Mouse (Mus musculus) cerebellum, adult 9-11 months (tissue): Measurements from ENCODE around the gene Gm49318.
"Not testable (repeated sequence)": the region's sequence is repeated elsewhere in the genome, so short reads cannot be mapped to it uniquely, and the experiment has no call there.

Experiments used
- DNase-seq: peaks from one replicate; pipeline ENCODE4 v3.0.0; 2022

The Gm49318 gene

DNA sequence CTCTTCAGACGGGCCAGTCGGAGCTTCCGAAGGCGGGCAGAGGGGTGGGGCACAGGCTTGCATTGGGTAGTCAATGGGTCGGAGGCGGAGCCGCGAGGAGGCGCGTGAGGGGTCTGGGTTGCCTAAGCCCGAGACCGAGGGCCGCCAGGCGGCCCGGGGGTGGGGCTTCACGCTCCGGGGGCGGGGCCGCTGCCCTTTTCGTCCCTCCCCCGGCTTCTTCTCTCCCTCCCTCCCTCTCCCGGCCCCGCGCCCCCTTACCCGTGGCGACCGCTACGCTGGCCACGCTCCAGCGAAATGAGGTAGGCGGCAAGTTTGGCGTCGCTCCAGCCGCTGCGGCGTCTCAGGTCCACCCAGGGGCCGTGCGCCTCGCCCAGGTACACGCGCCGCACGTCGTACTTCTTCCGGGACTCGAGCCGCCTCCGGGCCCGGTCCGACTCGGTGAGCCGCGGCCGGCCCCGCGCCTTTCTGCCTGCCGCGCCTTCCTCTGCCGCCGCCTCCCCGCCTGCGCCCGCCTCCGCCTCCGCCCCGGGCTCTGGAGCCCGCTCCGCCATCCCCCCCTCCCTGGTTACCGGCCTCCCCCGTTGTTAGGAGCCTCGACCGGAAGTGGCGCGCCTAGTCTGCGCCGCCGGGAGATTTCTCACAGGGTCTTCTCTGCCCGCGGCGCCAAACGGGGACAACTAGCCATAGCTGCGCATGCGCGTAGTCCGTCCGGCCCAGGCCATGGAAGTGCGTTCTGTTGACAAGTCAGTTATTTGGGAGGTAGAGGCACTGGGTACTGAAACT, at the start of gene Gm49318, which contains the start of gene Zfp653:
Gene Gm49318, minus strand, starts transcription at position 469 of the 783 bp plus-strand sequence.
Gene Zfp653, minus strand, starts transcription at position 586 of the 783 bp plus-strand sequence.
- peak; percentile 98 for DNase-seq

GRCm38 (mm10) chr9:22119543-22119942, 48.5 kb upstream of the Gm49318 start:
- no peak for DNase-seq

DNA sequence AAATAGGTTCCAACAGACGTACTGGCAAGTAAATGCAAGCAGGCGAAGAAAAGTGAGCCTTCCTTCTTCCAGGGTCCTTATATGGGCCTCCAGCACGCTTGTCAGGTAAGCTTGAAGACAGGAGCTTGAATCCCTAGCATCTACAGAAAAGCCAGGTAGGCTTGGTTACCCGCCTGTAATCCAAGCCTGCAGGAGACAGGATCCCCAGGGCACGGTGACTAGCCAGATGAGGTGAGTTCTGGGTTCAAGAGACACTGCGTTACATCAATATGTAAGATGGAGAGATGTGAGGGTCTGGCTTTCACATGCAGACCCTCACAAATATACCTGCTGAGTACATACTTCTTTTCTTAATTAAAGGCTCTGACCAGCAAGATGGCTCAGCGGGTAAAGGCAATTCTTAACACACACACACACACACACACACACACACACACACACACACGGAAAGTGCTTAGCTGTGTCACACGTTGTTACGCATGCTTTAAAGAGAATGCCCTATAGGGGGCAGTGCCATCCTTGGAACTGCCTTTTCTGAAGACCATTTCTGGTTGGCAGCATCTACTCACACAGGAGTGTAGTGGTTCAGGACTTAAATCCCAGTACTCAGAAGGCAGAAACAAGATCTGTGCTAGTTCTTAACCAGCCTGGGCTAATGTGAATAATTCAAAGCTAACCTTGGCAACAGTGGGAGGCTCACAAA, 46.8 kb upstream of the Gm49318 start:
- peak; percentile 77 for DNase-seq

GRCm38 (mm10) chr9:22116740-22117426, 45.8 kb upstream of the Gm49318 start, which contains the start of gene Elof1:
Elof1 (minus strand) TSS chr9:22117172.
- peak; percentile 97 for DNase-seq

DNA sequence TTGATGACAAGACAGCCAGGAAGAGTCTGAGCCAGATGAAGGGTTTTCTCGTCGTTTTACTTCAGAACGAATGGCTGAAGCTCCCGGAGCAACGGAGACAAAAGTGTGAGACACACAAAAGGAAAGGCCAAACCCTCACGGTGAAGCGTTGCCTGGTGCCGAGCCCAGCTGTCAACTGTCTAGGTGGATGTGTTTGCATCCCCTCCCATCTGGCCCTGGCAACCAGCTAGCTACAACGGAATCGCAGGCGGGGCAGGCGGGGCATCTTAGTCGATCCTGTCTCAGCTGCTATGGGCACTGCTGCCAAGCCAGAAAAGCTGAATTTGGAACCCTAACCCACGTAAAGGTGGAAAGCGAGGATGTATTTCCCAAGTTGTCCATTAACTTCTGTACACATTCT, 45.0 kb upstream of the Gm49318 start:
- DNase-seq, result peak; percentile 47

DNA sequence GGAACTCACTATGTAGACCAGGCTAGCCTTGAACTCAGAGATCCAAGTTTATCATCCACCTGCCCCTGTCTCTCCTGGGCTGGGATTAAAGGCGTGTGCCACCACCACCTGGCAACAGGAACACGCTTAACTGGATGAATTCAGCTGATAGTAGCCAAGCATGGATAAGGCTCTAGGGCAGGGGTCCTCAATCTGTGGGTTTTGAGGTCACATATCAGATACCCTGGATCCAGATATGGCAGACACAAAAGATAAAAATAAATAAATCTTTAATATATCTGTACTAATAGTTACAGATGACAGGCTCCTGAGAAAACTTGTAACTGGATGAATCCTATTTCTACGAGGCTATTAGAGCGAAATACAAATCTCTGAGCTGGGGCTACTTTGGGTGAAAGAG, 44.6 kb upstream of the Gm49318 start:
- DNase-seq, result no peak

DNA sequence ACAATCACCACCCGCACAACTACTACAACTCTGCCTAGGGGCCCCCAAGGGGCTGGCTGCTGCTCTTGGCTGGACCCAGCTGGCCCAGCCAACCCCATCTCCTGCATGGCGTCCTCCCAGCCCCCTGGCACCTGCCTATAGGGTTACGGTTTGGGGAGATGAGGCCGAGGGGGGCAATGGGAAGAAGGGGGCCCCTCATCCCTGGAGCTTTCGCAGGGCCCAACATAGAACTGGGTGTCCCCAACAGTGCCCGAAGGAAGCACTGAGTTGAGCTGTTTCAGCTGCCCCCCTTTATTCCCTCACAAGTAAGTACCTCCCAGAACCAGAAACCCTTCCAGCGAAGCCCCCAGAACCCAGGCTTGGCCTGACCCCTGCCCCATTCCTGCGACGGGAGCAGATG, 37.1 kb upstream of the Gm49318 start:
- no peak for DNase-seq

- no peak for DNase-seq
Measured at GRCm38 (mm10) chr9:22099922-22100321, 28.9 kb upstream of the Gm49318 start.

DNA sequence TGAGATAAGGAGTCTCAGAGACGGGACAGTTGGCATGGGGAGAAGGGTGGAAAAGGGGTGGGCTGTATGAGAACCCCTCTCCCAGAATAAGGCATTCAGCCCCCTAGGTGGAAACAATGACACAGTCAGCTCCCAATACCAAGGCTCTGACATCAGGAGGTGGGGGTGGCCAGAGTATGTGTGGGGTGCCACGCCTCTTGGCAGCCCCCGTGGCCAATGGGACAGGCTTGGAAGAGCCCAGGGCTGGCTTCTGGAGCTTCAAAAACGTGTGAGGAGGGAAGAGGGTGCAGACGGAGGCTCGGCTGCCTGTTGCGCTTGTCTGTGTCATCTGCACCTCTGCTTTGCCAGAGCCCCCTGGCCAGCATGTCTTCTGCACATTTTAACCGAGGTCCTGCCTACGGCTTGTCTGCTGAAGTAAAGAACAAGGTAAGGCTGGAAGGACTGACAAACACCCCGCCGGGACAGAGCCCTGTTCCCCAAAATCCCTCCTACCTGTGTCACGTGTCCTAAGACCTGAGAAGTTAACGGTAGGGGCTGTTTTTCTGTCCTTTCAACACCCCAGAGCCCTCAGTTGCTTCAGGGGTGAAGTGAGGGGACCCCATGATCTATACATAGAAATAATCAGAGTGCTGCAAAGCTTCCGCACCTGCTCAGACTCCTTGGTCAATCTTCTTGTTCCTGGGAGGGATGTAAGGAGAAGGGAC, 28.1 kb upstream of the Gm49318 start, which contains the start of gene Cnn1:
Gene Cnn1, plus strand, starts transcription at position 224 of the 704 bp plus-strand sequence.
- no peak for DNase-seq

DNA sequence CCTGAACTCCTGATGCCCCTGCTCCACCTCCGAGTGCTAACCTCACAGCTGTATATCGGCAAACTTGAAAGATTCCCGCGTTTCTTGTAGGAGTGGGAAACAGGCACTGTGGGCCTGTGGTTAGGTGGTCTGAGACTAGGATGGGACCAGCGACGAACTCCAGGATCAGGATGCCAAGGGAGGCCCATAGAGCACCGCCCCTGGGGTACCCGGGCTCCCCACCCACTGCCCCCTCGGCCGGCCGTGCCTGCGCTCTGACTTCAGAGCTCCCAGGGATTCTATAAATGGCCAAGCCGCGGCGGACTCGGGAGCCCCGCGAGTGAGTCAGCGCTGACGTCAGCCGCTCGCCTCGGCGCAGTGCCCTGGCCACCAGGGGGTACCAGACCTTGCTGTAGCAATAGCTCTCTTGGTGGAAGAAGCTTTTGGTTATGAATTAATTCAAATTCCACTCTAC, 24.8 kb upstream of the Gm49318 start:
- peak; percentile 82 for DNase-seq

DNA sequence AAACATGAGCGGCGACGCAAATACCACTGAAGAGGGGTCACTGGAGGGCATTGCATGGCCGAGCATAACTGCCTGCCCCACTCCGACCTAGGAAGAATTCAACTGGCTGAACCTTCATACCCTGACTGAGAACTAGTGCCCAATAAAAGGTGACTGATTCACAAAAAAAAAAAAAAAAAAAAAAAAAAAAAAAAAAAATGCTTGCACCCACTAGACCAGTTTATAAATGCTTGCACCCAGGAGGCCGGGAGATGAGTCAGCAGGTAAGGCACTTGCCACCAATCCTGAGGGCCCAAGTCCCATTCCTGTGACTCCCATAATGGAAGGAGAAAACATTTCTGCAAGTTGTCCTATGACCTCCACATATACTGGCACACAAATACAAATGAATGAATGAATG, 21.7 kb upstream of the Gm49318 start:
- DNase-seq, result no peak

GRCm38 (mm10) chr9:22089986-22090385, 18.9 kb upstream of the Gm49318 start:
- DNase-seq, result no peak

DNA sequence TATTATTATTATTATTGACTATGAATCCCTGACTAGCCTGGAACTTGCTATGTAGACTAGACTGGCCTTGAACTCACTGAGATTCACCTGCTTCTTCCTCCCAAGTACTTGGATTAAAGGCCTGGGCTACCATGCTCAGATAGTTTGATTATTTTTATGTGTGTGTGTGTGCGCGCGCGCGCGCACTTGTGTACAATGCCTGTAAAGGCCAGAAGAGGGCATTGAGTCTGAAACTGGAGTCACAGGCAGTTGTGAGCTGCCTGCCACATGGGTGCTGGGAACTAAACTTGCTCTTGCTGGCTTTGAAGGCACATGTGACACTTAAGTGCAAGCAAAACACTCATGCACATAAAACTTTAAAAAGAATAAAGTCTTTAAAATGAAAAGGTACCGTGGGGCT, 18.2 kb upstream of the Gm49318 start:
- DNase-seq, result no peak

DNA sequence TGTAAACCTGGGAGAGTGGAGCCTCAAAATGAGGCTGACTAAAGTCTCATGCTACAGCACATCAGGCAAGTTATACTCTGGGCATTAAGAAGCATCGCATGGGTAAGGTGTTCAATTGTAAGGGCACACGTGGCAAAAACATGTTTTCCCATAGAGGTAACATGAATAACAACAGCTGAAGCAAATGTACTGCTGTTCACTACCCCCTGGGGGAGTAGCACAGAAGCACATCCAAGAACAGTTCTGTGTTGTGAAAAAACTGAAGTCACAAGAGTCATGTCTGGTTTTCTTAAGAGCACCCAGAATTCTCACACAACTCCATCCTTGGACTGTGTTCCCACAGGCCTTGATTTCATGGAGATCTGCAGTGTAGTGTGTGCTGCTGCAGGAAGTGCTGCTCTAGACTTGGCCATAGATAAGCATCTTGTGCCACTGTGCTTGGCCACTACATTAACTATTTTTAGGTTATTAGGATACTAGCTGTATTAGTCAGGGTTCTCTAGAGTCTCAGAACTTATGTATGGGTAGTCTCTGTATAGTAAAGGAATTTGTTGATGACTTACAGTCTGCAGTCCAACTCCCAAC, 16.1 kb upstream of the Gm49318 start:
- no peak for DNase-seq

GRCm38 (mm10) chr9:22086012-22086411, 15.0 kb upstream of the Gm49318 start:
- no peak for DNase-seq

DNA sequence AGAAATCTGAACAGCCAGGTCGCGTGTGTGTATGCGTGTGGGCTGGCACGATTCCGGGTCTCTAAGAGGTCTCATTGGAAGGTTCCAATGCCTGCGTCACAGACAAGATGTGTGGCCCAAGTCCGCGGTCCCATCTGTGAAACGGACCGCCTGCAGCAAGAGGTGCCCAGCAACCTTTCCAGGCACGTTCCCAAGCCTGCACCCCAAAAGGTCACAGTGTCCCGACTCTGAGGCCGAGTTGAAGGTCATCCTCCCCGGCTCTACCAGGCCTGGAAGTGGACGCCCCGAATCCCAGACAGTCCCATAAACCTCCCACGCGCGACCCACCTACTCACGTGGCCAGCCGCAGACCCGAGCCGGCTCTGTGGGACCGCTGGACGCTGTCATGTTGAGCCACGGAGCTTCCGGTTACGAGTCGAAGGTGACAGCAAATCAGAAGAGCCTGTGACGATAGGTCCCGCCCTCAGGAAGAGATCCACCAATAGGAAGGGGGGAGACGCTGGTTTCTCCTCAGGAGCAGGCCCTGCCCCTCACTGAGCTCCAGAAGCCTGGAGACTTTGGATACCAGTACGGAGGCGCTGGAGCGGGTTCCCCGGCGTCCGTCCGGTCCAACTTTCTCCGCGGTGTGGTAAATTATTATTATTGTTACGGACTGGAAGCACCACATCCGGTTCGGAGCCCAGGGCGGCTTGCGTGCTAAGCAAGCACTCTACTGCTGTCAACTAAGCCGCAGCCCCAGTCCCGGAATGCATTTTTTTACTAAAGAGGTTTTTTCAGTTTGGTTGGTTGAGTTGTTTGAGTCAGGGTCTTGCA, 14.2 kb upstream of the Gm49318 start, which contains the start of gene Ecsit:
Gene Ecsit, minus strand, starts transcription at position 417 of the 813 bp plus-strand sequence.
- DNase-seq, result peak; percentile 97

- no peak for DNase-seq
Measured at GRCm38 (mm10) chr9:22084667-22085021, 13.6 kb upstream of the Gm49318 start.

GRCm38 (mm10) chr9:22076223-22076622, 5.2 kb upstream of the Gm49318 start:
- DNase-seq, result no peak

GRCm38 (mm10) chr9:22075778-22076177, 4.7 kb upstream of the Gm49318 start:
- not testable (repeated sequence) for DNase-seq

- DNase-seq, result peak; percentile 82
Measured at GRCm38 (mm10) chr9:22072276-22072675, 1.2 kb upstream of the Gm49318 start.

- DNase-seq, result no peak
Measured at GRCm38 (mm10) chr9:22069881-22070553, 1.0 kb downstream of the Gm49318 start.
